Mouse (Mus musculus): ENCODE measurements around the gene Zfhx2.

Zfhx2 gene

GRCm38 (mm10) chr14:55092011-55092577 is at the start of gene Zfhx2:
TSS of gene Zfhx2 (minus strand) at chr14:55092324.
- ChIA-PET POLR2A (interaction anchor here (0.6 to 19.5 kb wide), 27 partner anchors 8 to 1993 kb away, joined by 3 to 360 read pairs (median 4); partner anchors contain the start of genes Ngdn (in 2 of the 4), Ap1g2 (in 1 of the 4), Efs (in 1 of the 4) and Gmpr2 (in 1 of the 4)), CTCF (interaction anchor here (0.6 to 14.9 kb wide), 18 partner anchors 9 to 405 kb away, joined by 3 to 342 read pairs (median 4); partner anchors contain the start of genes Ngdn (in 2 of the 4) and Ap1g2 (in 1 of the 4))

GRCm38 (mm10) chr14:55139313-55139712 is 47.2 kb upstream of the Zfhx2 start:
- CTCF ChIA-PET: interaction anchor here in 2 of 4 experiments (1.0 to 1.6 kb wide), 2 partner anchors 9 to 18 kb away, joined by 3 read pairs; no protein-coding TSS in a partner anchor

GRCm38 (mm10) chr14:55135676-55136075 is 43.6 kb upstream of the Zfhx2 start:
- CTCF ChIA-PET: interaction anchor here in 3 of 4 experiments (0.9 to 1.4 kb wide), 3 partner anchors 13 kb away, joined by 3 read pairs; no protein-coding TSS in a partner anchor
- POLR2A ChIA-PET: no interaction called here

More at GRCm38 (mm10) chr14:55139313-55139712, 47.2 kb upstream of the Zfhx2 start:
- POLR2A ChIA-PET: no interaction called here

GRCm38 (mm10) chr14:55126521-55126920 is 34.4 kb upstream of the Zfhx2 start:
- ChIA-PET POLR2A (interaction anchor here in 3 of 4 experiments (0.5 to 1.2 kb wide), 3 partner anchors 10 to 321 kb away, joined by 3 to 5 read pairs (median 3); partner anchors contain the start of gene Jph4 (in 1 of the 3)), CTCF (interaction anchor here in 2 of 4 experiments (0.6 kb wide), 3 partner anchors 100 to 596 kb away, joined by 3 to 5 read pairs (median 4); no protein-coding TSS in a partner anchor)

- ChIA-PET POLR2A (interaction anchor here in 2 of 4 experiments (1.1 to 1.2 kb wide), 2 partner anchors 9 to 21 kb away, joined by 3 to 5 read pairs; partner anchors contain the start of gene Jph4 (in 1 of the 2)), CTCF (interaction anchor here in 1 of 4 experiments (1.8 kb wide), 1 partner anchor 353 kb away, joined by 5 read pairs; the partner anchor contains the start of gene Dhrs4)
Observed at GRCm38 (mm10) chr14:55125711-55126110, 33.6 kb upstream of the Zfhx2 start.

- CTCF ChIA-PET: interaction anchor here (0.5 to 2.7 kb wide), 76 partner anchors 8 to 698 kb away, joined by 3 to 29 read pairs (median 5); partner anchors contain the start of genes Ap1g2 (in 1 of the 4), Carmil3 (in 1 of the 4), Dhrs4 (in 1 of the 4) and Ngdn (in 1 of the 4)
- POLR2A ChIA-PET: interaction anchor here in 3 of 4 experiments (0.6 to 1.7 kb wide), 8 partner anchors 38 to 448 kb away, joined by 3 to 4 read pairs (median 4); partner anchors contain the start of gene Pck2 (in 1 of the 3)
Observed at GRCm38 (mm10) chr14:55122359-55122758, 30.2 kb upstream of the Zfhx2 start.

GRCm38 (mm10) chr14:55121947-55122346 is 29.8 kb upstream of the Zfhx2 start:
- POLR2A ChIA-PET: interaction anchor here in 3 of 4 experiments (0.6 to 1.7 kb wide), 7 partner anchors 42 to 448 kb away, joined by 3 to 4 read pairs (median 3); partner anchors contain the start of gene Pck2 (in 1 of the 3)
- CTCF ChIA-PET: interaction anchor here (0.5 to 2.7 kb wide), 102 partner anchors 9 to 698 kb away, joined by 3 to 29 read pairs (median 5); partner anchors contain the start of genes A730061H03Rik (in 1 of the 4), Ap1g2 (in 1 of the 4), Carmil3 (in 1 of the 4) and Dcaf11 (in 1 of the 4)

- POLR2A ChIA-PET: interaction anchor here in 1 of 4 experiments (0.9 kb wide), 1 partner anchor 35 kb away, joined by 3 read pairs; no protein-coding TSS in a partner anchor
Observed at GRCm38 (mm10) chr14:55119421-55120134, 27.5 kb upstream of the Zfhx2 start.

GRCm38 (mm10) chr14:55118852-55119251 is 26.7 kb upstream of the Zfhx2 start:
- POLR2A ChIA-PET: interaction anchor here in 1 of 4 experiments (0.7 kb wide), 1 partner anchor 441 kb away, joined by 4 read pairs; the partner anchor contains the start of gene Dcaf11

More at GRCm38 (mm10) chr14:55119421-55120134, 27.5 kb upstream of the Zfhx2 start:
- CTCF ChIA-PET: interaction anchor here (0.5 to 2.7 kb wide), 16 partner anchors 20 to 434 kb away, joined by 3 to 10 read pairs (median 4); partner anchors contain the start of gene Dhrs4 (in 2 of the 4)

GRCm38 (mm10) chr14:55116425-55117200 is 24.5 kb upstream of the Zfhx2 start, which contains the start of gene Jph4:
TSS of gene Jph4 (minus strand) at chr14:55116935.
- POLR2A ChIA-PET: interaction anchor here in 3 of 4 experiments (0.5 to 2.7 kb wide), 21 partner anchors 8 to 1507 kb away, joined by 3 to 9 read pairs (median 3); partner anchors contain the start of genes A730061H03Rik (in 1 of the 3), Ap1g2 (in 1 of the 3), Carmil3 (in 1 of the 3) and Dcaf11 (in 1 of the 3)
- CTCF ChIA-PET: interaction anchor here (0.6 to 5.1 kb wide), 15 partner anchors 10 to 362 kb away, joined by 3 to 29 read pairs (median 4); partner anchors contain the start of genes Ap1g2 (in 2 of the 4), Dhrs4 (in 1 of the 4) and Thtpa (in 1 of the 4)

More at GRCm38 (mm10) chr14:55118852-55119251, 26.7 kb upstream of the Zfhx2 start:
- CTCF ChIA-PET: interaction anchor here in 3 of 4 experiments (0.8 to 1.5 kb wide), 7 partner anchors 23 to 360 kb away, joined by 3 to 5 read pairs (median 3); partner anchors contain the start of gene Dhrs4 (in 1 of the 3)

- POLR2A ChIA-PET: interaction anchor here in 3 of 4 experiments (0.6 to 2.7 kb wide), 19 partner anchors 9 to 1508 kb away, joined by 3 to 9 read pairs (median 4); partner anchors contain the start of genes A730061H03Rik (in 1 of the 3), Ap1g2 (in 1 of the 3) and Dcaf11 (in 1 of the 3)
- CTCF ChIA-PET: interaction anchor here (0.6 to 5.1 kb wide), 23 partner anchors 9 to 566 kb away, joined by 3 to 29 read pairs (median 3); partner anchors contain the start of genes Ap1g2 (in 2 of the 4), Dhrs4 (in 1 of the 4), Thtpa (in 1 of the 4) and Tinf2 (in 1 of the 4)
Observed at GRCm38 (mm10) chr14:55115846-55116245, 23.7 kb upstream of the Zfhx2 start.

GRCm38 (mm10) chr14:55114759-55115701 is 22.9 kb upstream of the Zfhx2 start:
- ChIA-PET POLR2A (interaction anchor here in 2 of 4 experiments (0.7 to 2.7 kb wide), 8 partner anchors 8 to 189 kb away, joined by 3 to 9 read pairs (median 4); partner anchors contain the start of gene Ap1g2 (in 1 of the 2)), CTCF (interaction anchor here (0.5 to 5.1 kb wide), 23 partner anchors 9 to 425 kb away, joined by 3 to 29 read pairs (median 3); partner anchors contain the start of genes Ap1g2 (in 2 of the 4), Dhrs4 (in 1 of the 4), Ngdn (in 1 of the 4) and Pck2 (in 1 of the 4))

- POLR2A ChIA-PET: interaction anchor here in 2 of 4 experiments (1.4 to 1.8 kb wide), 3 partner anchors 19 to 99 kb away, joined by 4 to 6 read pairs (median 5); partner anchors contain the start of genes Ngdn (in 1 of the 2) and Thtpa (in 1 of the 2)
- CTCF ChIA-PET: interaction anchor here in 3 of 4 experiments (1.0 to 5.1 kb wide), 13 partner anchors 8 to 426 kb away, joined by 3 to 29 read pairs (median 4); partner anchors contain the start of genes Ap1g2 (in 1 of the 3), Dhrs4 (in 1 of the 3), Ngdn (in 1 of the 3) and Pck2 (in 1 of the 3)
Observed at GRCm38 (mm10) chr14:55113975-55114645, 22.0 kb upstream of the Zfhx2 start.

GRCm38 (mm10) chr14:55113351-55113974 is 21.3 kb upstream of the Zfhx2 start:
- ChIA-PET CTCF (interaction anchor here (0.6 to 5.1 kb wide), 13 partner anchors 8 to 828 kb away, joined by 3 to 29 read pairs (median 3); partner anchors contain the start of gene Thtpa (in 1 of the 4)), POLR2A (interaction anchor here in 2 of 4 experiments (0.6 to 1.8 kb wide), 4 partner anchors 11 to 222 kb away, joined by 3 to 6 read pairs (median 4); partner anchors contain the start of genes Ngdn (in 1 of the 2), Pabpn1 (in 1 of the 2) and Thtpa (in 1 of the 2))
